Mouse (Mus musculus) megakaryocyte, embryonic 14.5 days (primary cell): ENCODE measurements around the gene Unc50.

Experiments used
- FLI1 ChIP-seq: IDR thresholded peaks from 2 replicates; pipeline ENCODE4 v1.6.1; 2012; ENCODE audit warnings: low read length, inconsistent platforms, mixed read lengths
- GATA1 ChIP-seq: IDR thresholded peaks from 3 replicates; pipeline ENCODE4 v1.6.1; 2012; ENCODE audit warnings: mixed read lengths, low read length, inconsistent platforms, borderline replicate concordance

GRCm38 (mm10) chr1:37475312-37475711 is 45.4 kb downstream of the Unc50 start:
- TF ChIP-seq GATA1 = no peak
- no peak for TF ChIP-seq FLI1
